Mouse (Mus musculus): ENCODE results near the gene Olfr1252. TPM values are rescaled to one million over a fixed set of nuclear protein-coding genes. Genes with fewer than 3 reads are reported as not detected.

The Olfr1252 gene
- not detected in 3 replicates for total RNA-seq (2017)

- ATAC-seq (replicated peaks; ENCODE audit: insufficient number of reproducible peaks, low FRiP score, low TSS enrichment, poor library complexity, severe bottlenecking): no peak
These were observed at the start of gene Olfr1252 for GRCm38 (mm10) chr2:89724912-89725311. Gene Olfr1252 (minus strand): TSS chr2:89725012.

- no peak for ATAC-seq (replicated peaks; ENCODE audit: insufficient number of reproducible peaks, low FRiP score, low TSS enrichment, poor library complexity, severe bottlenecking)
These were observed 32.2 kb upstream of the Olfr1252 start, which contains the start of gene Olfr1253 for GRCm38 (mm10) chr2:89756990-89757389. Gene Olfr1253 (minus strand): TSS chr2:89757090.

- ATAC-seq (replicated peaks; ENCODE audit: insufficient number of reproducible peaks, low FRiP score, low TSS enrichment, poor library complexity, severe bottlenecking): no peak
These were observed 32.8 kb downstream of the Olfr1252 start for GRCm38 (mm10) chr2:89691980-89692379.

GRCm38 (mm10) chr2:89671836-89672235 lies 53.0 kb downstream of the Olfr1252 start, which contains the start of gene Olfr1251:
Gene Olfr1251 (minus strand): TSS chr2:89671936.
- ATAC-seq (replicated peaks; ENCODE audit: insufficient number of reproducible peaks, low FRiP score, low TSS enrichment, poor library complexity, severe bottlenecking): no peak

Other genes starting within 250 kb of the Olfr1252 start
- not detected in 3 replicates for gene Olfr1241, start 237.9 kb downstream of the Olfr1252 start, total RNA-seq (2017)
- not detected in 3 replicates for gene Olfr1242, start 226.7 kb downstream of the Olfr1252 start, total RNA-seq (2017)
- not detected in 3 replicates for gene Olfr1243, start 193.5 kb downstream of the Olfr1252 start, total RNA-seq (2017)
- gene Olfr1245, start 146.6 kb downstream of the Olfr1252 start, total RNA-seq (2017): not detected in 3 replicates
- 0.10 TPM in 2 of 3 replicates, not detected in the other for gene Olfr1246, start 131.9 kb downstream of the Olfr1252 start, total RNA-seq (2017)
- gene Olfr1247, start 110.9 kb downstream of the Olfr1252 start, total RNA-seq (2017): 0.32 TPM in 1 of 3 replicates, not detected in the others
- not detected in 3 replicates for gene Olfr1248, start 106.8 kb downstream of the Olfr1252 start, total RNA-seq (2017)
- gene Olfr1249, start 90.0 kb downstream of the Olfr1252 start, total RNA-seq (2017): not detected in 3 replicates
- 0.10 TPM in 1 of 3 replicates, not detected in the others for gene Olfr1250, start 63.5 kb downstream of the Olfr1252 start, total RNA-seq (2017)
- gene Olfr1251, start 53.1 kb downstream of the Olfr1252 start, total RNA-seq (2017): not detected in 3 replicates
- not detected in 3 replicates for gene Olfr1253, start 32.1 kb upstream of the Olfr1252 start, total RNA-seq (2017)
- gene Olfr1254, start 68.6 kb upstream of the Olfr1252 start, total RNA-seq (2017): not detected in 3 replicates
- not detected in 3 replicates for gene Olfr1255, start 87.0 kb upstream of the Olfr1252 start, total RNA-seq (2017)
- gene Olfr1256, start 116.5 kb upstream of the Olfr1252 start, total RNA-seq (2017): not detected in 3 replicates
- not detected in 3 replicates for gene Olfr48, start 123.2 kb upstream of the Olfr1252 start, total RNA-seq (2017)
- not detected in 3 replicates for gene Olfr1257, start 153.4 kb upstream of the Olfr1252 start, total RNA-seq (2017)
- 0.19 TPM in 1 of 3 replicates, not detected in the others for gene Olfr1258, start 202.3 kb upstream of the Olfr1252 start, total RNA-seq (2017)
- gene Olfr1259, start 223.7 kb upstream of the Olfr1252 start, total RNA-seq (2017): 1.1 TPM in 1 of 3 replicates, not detected in the others
- not detected in 3 replicates for gene Olfr1260, start 249.3 kb upstream of the Olfr1252 start, total RNA-seq (2017)

Data from monocyte, adult 5-6 weeks (primary cell).